Mouse (Mus musculus): ENCODE measurements at regions not wholly inside any gene's neighbourhood (a gene's known extent, or its start where the extent isn't known, plus 50 kb on each side); places are given as distances from the start of the nearest gene placed in this dataset.

GRCm38 (mm10) chr4:95185113-95185915 lies 133.3 kb upstream of the Jun start:
- ATAC-seq (ENCODE audit: low TSS enrichment): no peak

- 0 out of 2 replicates have a peak, but pooled peaks have one; percentile 36 for ATAC-seq (ENCODE audit: low TSS enrichment)
These were observed 133.8 kb upstream of the Jun start for GRCm38 (mm10) chr4:95185916-95186200.

- peak; percentile 73 for ATAC-seq (ENCODE audit: low TSS enrichment)
These were observed 136.1 kb upstream of the Jun start for GRCm38 (mm10) chr4:95188107-95188506.

GRCm38 (mm10) chr4:95191654-95192406 lies 139.8 kb upstream of the Jun start:
- no peak for ATAC-seq (ENCODE audit: low TSS enrichment)

GRCm38 (mm10) chr4:95192562-95192961 lies 140.5 kb upstream of the Jun start:
- no peak for ATAC-seq (ENCODE audit: low TSS enrichment)

GRCm38 (mm10) chr4:95193028-95193427 lies 141.0 kb upstream of the Jun start:
- 0 out of 2 replicates have a peak, but pooled peaks have one; percentile 34 for ATAC-seq (ENCODE audit: low TSS enrichment)

GRCm38 (mm10) chr4:95193473-95193872 lies 141.5 kb upstream of the Jun start:
- ATAC-seq (ENCODE audit: low TSS enrichment): no peak

GRCm38 (mm10) chr4:95194621-95195455 lies 142.8 kb upstream of the Jun start:
- ATAC-seq (ENCODE audit: low TSS enrichment): no peak

GRCm38 (mm10) chr4:95196106-95196505 lies 144.1 kb upstream of the Jun start:
- no peak for ATAC-seq (ENCODE audit: low TSS enrichment)

GRCm38 (mm10) chr4:95197077-95197711 lies 145.2 kb upstream of the Jun start:
- peak; percentile 90 for ATAC-seq (ENCODE audit: low TSS enrichment)

GRCm38 (mm10) chr4:95199394-95199793 lies 147.4 kb upstream of the Jun start:
- ATAC-seq (ENCODE audit: low TSS enrichment): no peak

GRCm38 (mm10) chr4:95200130-95200529 lies 148.1 kb upstream of the Jun start:
- no peak for ATAC-seq (ENCODE audit: low TSS enrichment)

- no peak for ATAC-seq (ENCODE audit: low TSS enrichment)
These were observed 150.5 kb upstream of the Jun start for GRCm38 (mm10) chr4:95202478-95202877.

- no peak for ATAC-seq (ENCODE audit: low TSS enrichment)
These were observed 151.6 kb upstream of the Jun start for GRCm38 (mm10) chr4:95203577-95203976.

- ATAC-seq (ENCODE audit: low TSS enrichment): no peak
These were observed 153.3 kb upstream of the Jun start for GRCm38 (mm10) chr4:95205372-95205771.

GRCm38 (mm10) chr4:95207783-95208182 lies 155.8 kb upstream of the Jun start:
- no peak for ATAC-seq (ENCODE audit: low TSS enrichment)

- ATAC-seq (ENCODE audit: low TSS enrichment): no peak
These were observed 156.8 kb upstream of the Jun start for GRCm38 (mm10) chr4:95208827-95209226.

- ATAC-seq (ENCODE audit: low TSS enrichment): no peak
These were observed 157.5 kb upstream of the Jun start for GRCm38 (mm10) chr4:95209322-95210119.

GRCm38 (mm10) chr4:95212561-95212960 lies 160.5 kb upstream of the Jun start:
- no peak for ATAC-seq (ENCODE audit: low TSS enrichment)

GRCm38 (mm10) chr4:95213026-95213425 lies 161.0 kb upstream of the Jun start:
- ATAC-seq (ENCODE audit: low TSS enrichment): no peak

- ATAC-seq (ENCODE audit: low TSS enrichment): no peak
These were observed 162.0 kb upstream of the Jun start for GRCm38 (mm10) chr4:95214026-95214425.

All from frontal cortex, adult (tissue).